Mouse (Mus musculus) forebrain, postnatal 0 days (tissue): Measurements from ENCODE around the gene Drd3. TPM values are rescaled to one million over a fixed set of nuclear protein-coding genes. Genes with fewer than 3 reads are reported as not detected.

ENCODE experiments used
- ATAC-seq: fragments of 200-750 bp; cut with Nextera tagmentation; 2 replicates; pipeline ENCODE4 v1.8.0; 2017; ENCODE audit warnings: mild to moderate bottlenecking, moderate library complexity
- DNase-seq: peaks from one replicate; pipeline ENCODE4 v3.0.0-alpha.2; 2015
- H3K27ac ChIP-seq: fragments of 300-500 bp; sonication (generic); 2 replicates; pipeline ENCODE4 v1.5.1; 2014; ENCODE audit warnings: low read depth, mild to moderate bottlenecking, antibody characterized with exemption, low read length, moderate library complexity, mixed read lengths
- H3K27me3 ChIP-seq: fragments of 300-500 bp; sonication (generic); 2 replicates; pipeline ENCODE4 v1.6.1; 2014; ENCODE audit warnings: mild to moderate bottlenecking, low read length, mixed read lengths; ENCODE audit not compliant: insufficient read depth
- H3K36me3 ChIP-seq: fragments of 300-500 bp; sonication (generic); 2 replicates; pipeline ENCODE4 v1.6.1; 2014; ENCODE audit warnings: mild to moderate bottlenecking, moderate library complexity; ENCODE audit not compliant: insufficient read depth
- H3K4me1 ChIP-seq: fragments of 300-500 bp; sonication (generic); 2 replicates; pipeline ENCODE4 v1.6.1; 2014; ENCODE audit warnings: antibody characterized with exemption; ENCODE audit not compliant: insufficient read depth
- H3K4me2 ChIP-seq: fragments of 300-500 bp; sonication (generic); 2 replicates; pipeline ENCODE4 v1.6.1; 2014; ENCODE audit warnings: low read depth, mild to moderate bottlenecking, moderate library complexity
- H3K4me3 ChIP-seq: fragments of 300-500 bp; sonication (generic); 2 replicates; pipeline ENCODE4 v1.5.1; 2014; ENCODE audit warnings: low read depth, low read length, mixed read lengths
- H3K9ac ChIP-seq: fragments of 300-500 bp; sonication (generic); 2 replicates; pipeline ENCODE4 v1.6.1; 2014; ENCODE audit warnings: mild to moderate bottlenecking
- H3K9me3 ChIP-seq: fragments of 300-500 bp; sonication (generic); 2 replicates; pipeline ENCODE4 v1.6.1; 2016; ENCODE audit warnings: low read length
- CTCF ChIP-seq: sonication (generic); IDR thresholded peaks from 2 replicates; pipeline ENCODE4 v1.5.1; 2016; ENCODE audit warnings: antibody characterized with exemption, control low read depth, low read depth
- WGBS: fragments of 180-500 bp; shearing (Covaris S2); extraction: QIAGEN DNeasy Blood & Tissue Kit; methylation state at CpG from one replicate; pipeline ENCODE4 v1.1.7; 2014; 5-methylcytosine and 5-hydroxymethylcytosine counted together
- polyA plus RNA-seq: library from polyadenylated mRNA; unstranded; fragments of >200 nt; fragmentation: Nextera tagmentation; extraction: Ambion mirVana; gene quantifications from 2 replicates; pipeline ENCODE4 v1.2.1, GENCODE M21; 2015
- total RNA-seq: library from RNA; depleted of rRNA; stranded (reverse); fragments of >200 nt; gene quantifications from 2 replicates; pipeline ENCODE4 v1.2.3, GENCODE M21; 2014

Drd3 gene
- total and polyA plus RNA-seq, 2 experiments from 2014 or later = 0.86 TPM; not detected in 1

DNA sequence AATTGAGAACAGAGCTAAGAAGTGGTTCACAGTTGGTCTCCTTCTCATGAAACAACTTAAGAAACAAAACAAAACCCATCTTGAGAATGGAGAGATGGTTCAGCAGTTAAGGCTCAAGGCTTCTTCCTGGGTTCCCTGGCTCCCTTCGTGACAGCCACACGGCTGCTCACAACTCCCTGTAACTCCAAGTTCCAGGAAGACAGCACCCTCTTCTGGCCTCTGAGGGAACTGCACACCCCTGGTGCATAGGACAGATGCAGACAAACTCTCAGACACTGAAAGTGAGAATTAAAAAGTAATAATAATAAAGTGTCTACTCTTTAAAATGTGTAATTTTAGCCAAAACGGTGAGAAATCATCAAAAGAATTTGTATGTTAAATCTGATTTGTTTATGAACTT, 29.4 kb upstream of the Drd3 start:
- H3K36me3 ChIP-seq = no peaks in the 10 kb centered on the region
- no peak overlapping the region for H3K4me3 ChIP-seq
- DNase-seq = no peak
- no peaks in the 10 kb centered on the region for H3K4me1 ChIP-seq
- H3K9me3 ChIP-seq = no peaks in the 10 kb centered on the region
- H3K4me2 ChIP-seq = no peak overlapping the region
- 80% methylated on average over 3 of the region's 3 CpGs for WGBS
- no peak for ATAC-seq
- H3K9ac ChIP-seq = no peak overlapping the region
- no peaks in the 10 kb centered on the region for H3K27me3 ChIP-seq
- no peak overlapping the region for H3K27ac ChIP-seq
- TF ChIP-seq CTCF = peak; percentile 32

DNA sequence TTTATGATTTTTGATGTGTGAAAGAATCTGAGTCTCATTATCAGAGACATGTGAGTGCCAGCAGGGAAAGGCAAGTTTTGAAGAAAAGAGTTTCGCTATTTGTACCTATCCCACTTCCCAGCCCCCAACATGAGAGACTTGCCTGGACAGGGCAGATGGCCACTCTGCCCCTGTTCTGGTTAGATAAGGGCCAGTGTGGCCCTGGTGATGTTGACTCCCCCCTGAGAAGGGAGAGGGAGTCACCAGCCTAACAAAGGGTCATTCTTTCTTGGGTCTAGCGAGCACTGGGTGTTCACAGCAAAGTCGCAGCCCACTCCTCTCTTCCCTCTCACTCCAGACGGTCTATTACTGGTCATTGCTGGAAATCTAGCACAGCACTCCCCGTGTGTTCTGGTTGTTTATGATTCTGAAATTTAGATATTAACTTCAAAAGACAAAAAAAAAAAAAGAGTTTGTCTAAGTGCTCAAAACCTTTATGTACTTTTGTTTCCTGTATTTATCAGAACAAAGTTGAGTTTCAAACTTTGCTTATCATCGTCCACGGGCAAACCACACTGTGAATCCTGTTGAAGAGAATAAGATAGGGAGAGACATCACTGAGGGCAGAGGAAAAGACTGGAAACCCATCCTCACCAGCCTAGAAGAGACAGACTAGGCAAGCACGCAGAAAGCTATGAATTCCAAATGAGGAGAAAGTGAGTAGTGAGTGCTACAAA, 24.2 kb upstream of the Drd3 start:
- H3K4me1 ChIP-seq = 0 out of 2 replicates have a peak, but pooled peaks cover 3% of the 10 kb centered on the region
- no peak overlapping the region for H3K4me3 ChIP-seq
- no peaks in the 10 kb centered on the region for H3K27me3 ChIP-seq
- ATAC-seq (no peak), DNase-seq (no peak)
- no peaks in the 10 kb centered on the region for H3K36me3 ChIP-seq
- no peak overlapping the region for H3K9ac ChIP-seq
- H3K4me2 ChIP-seq = no peak overlapping the region
- H3K27ac ChIP-seq = no peak overlapping the region
- TF ChIP-seq CTCF = no peak
- WGBS = 87% methylated on average over 8 of the region's 8 CpGs
- no peaks in the 10 kb centered on the region for H3K9me3 ChIP-seq

DNA sequence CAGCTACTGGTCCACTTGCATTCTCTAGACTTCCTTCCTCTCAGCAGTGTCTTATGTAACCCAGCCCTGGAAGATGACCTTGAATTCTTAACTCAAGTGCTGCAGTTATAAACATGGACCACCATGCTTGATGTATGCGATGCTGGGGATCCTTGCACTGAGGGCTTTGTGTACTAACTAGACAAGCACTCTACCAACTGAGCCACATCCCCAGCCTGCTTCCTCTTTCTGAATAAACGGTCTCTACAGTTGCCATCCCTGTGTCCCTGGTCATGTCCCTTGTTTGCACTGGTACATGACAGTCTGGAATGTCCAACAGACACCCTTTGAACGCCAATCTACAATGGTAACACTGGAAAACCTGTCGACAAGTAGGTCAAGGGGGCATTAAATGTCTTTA, 23.5 kb upstream of the Drd3 start:
- no peaks in the 10 kb centered on the region for H3K27me3 ChIP-seq
- H3K36me3 ChIP-seq = no peaks in the 10 kb centered on the region
- H3K9me3 ChIP-seq = no peaks in the 10 kb centered on the region
- no peak overlapping the region for H3K4me2 ChIP-seq
- no peak overlapping the region for H3K27ac ChIP-seq
- ATAC-seq = no peak
- WGBS = 81% methylated on average over 4 of the region's 4 CpGs
- no peak overlapping the region for H3K9ac ChIP-seq
- no peak overlapping the region for H3K4me3 ChIP-seq
- 0 out of 2 replicates have a peak, but pooled peaks cover 3% of the 10 kb centered on the region for H3K4me1 ChIP-seq
- DNase-seq = no peak
- TF ChIP-seq CTCF = no peak

- H3K27me3 ChIP-seq = no peaks in the 10 kb centered on the region
- ATAC-seq = no peak
- no peak; the same call in 1 of the 2 replicates for TF ChIP-seq CTCF
- H3K4me2 ChIP-seq = no peak overlapping the region
- 0 out of 2 replicates have a peak, but pooled peaks cover 3% of the 10 kb centered on the region for H3K4me1 ChIP-seq
- H3K4me3 ChIP-seq = no peak overlapping the region
- no peaks in the 10 kb centered on the region for H3K9me3 ChIP-seq
- DNase-seq = peak; percentile 46
- no peak overlapping the region for H3K27ac ChIP-seq
- no peak overlapping the region for H3K9ac ChIP-seq
- 55% methylated on average over 10 of the region's 10 CpGs for WGBS
- no peaks in the 10 kb centered on the region for H3K36me3 ChIP-seq
These were observed 21.3 kb upstream of the Drd3 start for GRCm38 (mm10) chr16:43732496-43732895.

DNA sequence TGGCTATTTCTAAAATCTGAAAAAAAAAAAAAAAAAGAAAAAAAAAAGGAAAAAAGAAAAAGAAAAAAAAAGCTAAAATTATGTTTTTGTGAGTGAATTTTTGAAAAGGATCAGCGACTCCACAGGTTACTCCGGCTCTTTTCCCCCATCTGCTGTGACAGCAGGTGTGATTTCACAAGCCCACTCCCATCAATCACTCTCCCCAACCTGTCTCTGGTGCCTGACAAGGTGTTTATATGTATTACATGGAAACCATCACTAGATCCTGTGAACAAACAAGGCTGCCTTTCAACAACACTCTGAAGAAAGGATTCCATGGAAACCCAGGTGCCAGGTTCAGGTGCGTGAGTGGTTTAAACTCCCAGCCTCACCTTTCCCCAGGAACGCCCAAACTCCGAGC, 20.9 kb upstream of the Drd3 start:
- Histone ChIP-seq H3K9me3 (no peaks in the 10 kb centered on the region), H3K4me3 (no peak overlapping the region), H3K36me3 (no peaks in the 10 kb centered on the region), H3K4me1 (0 out of 2 replicates have a peak, but pooled peaks cover 3% of the 10 kb centered on the region), H3K4me2 (no peak overlapping the region), H3K9ac (no peak overlapping the region), H3K27me3 (no peaks in the 10 kb centered on the region), H3K27ac (no peak overlapping the region)
- no peak for TF ChIP-seq CTCF
- WGBS = 72% methylated on average over 5 of the region's 5 CpGs
- DNase-seq (no peak), ATAC-seq (no peak)

GRCm38 (mm10) chr16:43737933-43738332, 15.9 kb upstream of the Drd3 start:
- no peaks in the 10 kb centered on the region for H3K9me3 ChIP-seq
- H3K27ac ChIP-seq = no peak overlapping the region
- no peak overlapping the region for H3K4me3 ChIP-seq
- 64% methylated on average over 4 of the region's 4 CpGs for WGBS
- no peaks in the 10 kb centered on the region for H3K4me1 ChIP-seq
- H3K27me3 ChIP-seq = no peaks in the 10 kb centered on the region
- ATAC-seq = no peak
- H3K36me3 ChIP-seq = no peaks in the 10 kb centered on the region
- no peak for DNase-seq
- H3K9ac ChIP-seq = no peak overlapping the region
- no peak overlapping the region for H3K4me2 ChIP-seq
- TF ChIP-seq CTCF = no peak

GRCm38 (mm10) chr16:43740936-43741335, 12.9 kb upstream of the Drd3 start:
- no peak overlapping the region for H3K9ac ChIP-seq
- no peaks in the 10 kb centered on the region for H3K4me1 ChIP-seq
- WGBS = 73% methylated on average over 2 of the region's 2 CpGs
- no peak overlapping the region for H3K4me2 ChIP-seq
- H3K9me3 ChIP-seq = no peaks in the 10 kb centered on the region
- no peak for TF ChIP-seq CTCF
- no peaks in the 10 kb centered on the region for H3K27me3 ChIP-seq
- ATAC-seq (no peak), DNase-seq (no peak)
- H3K36me3 ChIP-seq = no peaks in the 10 kb centered on the region
- no peak overlapping the region for H3K4me3 ChIP-seq
- no peak overlapping the region for H3K27ac ChIP-seq
